Mouse (Mus musculus) embryo, embryonic 9.5 days (tissue): ENCODE measurements around the gene Zfp459.
A peak's percentile ranks its signal among the peaks of the same experiment; 100 is the strongest.
"Not testable (repeated sequence)": the region's sequence is repeated elsewhere in the genome, so short reads cannot be mapped to it uniquely, and the experiment has no call there.

Experiments used
- DNase-seq: peaks from one replicate; pipeline ENCODE4 v3.0.0-alpha.2; 2017; ENCODE audit errors: extremely low spot score

Gene Zfp459

DNA sequence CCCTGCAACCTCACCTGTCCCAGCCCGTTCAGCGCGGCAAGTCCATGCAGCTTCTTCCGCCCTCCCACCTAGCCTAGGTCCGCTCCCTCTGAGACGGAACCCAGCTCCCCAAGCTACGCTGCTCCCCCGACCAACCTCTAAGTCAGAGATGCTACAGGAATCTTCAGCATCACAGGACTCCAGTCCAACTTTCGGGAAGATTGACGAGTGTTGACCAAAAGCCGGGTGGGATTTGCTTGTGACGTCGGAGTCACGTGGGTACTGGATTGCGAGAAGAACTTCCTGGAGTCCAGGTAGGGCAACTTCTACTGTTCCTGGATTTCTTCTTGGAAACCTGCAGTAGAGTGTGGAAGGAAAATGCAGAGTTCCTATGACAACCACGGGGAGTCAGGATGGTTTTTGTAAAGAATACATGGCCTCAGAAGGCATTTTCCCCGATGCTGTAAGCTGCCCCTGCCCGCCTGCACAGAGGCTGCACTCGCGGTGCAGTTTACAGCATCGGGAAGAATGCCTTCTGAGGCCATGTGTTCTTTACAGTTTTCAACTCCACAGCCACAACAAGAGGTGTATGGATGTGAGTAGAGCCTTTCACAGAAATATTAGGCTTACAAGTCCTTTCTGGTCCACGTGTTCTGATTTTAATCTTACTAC is at the start of gene Zfp459:
Gene Zfp459, minus strand, starts transcription at position 212 of the 651 bp plus-strand sequence.
- peak; percentile 78 for DNase-seq

DNA sequence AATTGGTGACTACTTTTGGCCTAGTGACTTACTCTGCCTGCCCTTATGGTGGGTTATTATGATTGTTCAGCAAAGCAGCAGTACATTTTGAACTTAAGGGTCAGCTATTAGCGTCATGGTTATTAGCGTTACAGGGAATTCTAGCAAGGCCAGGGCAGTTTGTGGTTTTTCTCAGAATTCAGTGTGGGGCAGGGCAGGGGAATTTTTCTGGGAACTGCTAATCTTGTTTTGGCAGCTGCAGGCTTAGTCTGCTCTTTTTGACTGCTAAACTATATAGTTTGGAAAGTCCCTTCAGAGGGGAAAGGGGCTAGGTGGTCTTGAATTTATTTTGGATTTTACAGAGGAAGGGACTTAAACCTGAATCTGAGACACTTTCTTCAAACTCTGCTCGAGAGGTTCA is 48.1 kb upstream of the Zfp459 start:
- no peak for DNase-seq

- not testable (repeated sequence) for DNase-seq
Measured at GRCm38 (mm10) chr13:67463506-67464185, 42.4 kb upstream of the Zfp459 start.

- no peak for DNase-seq
Measured at GRCm38 (mm10) chr13:67452021-67452309, 30.7 kb upstream of the Zfp459 start.

- DNase-seq = peak; percentile 81
Measured at GRCm38 (mm10) chr13:67451172-67452020, 30.2 kb upstream of the Zfp459 start, which contains the start of gene Zfp874a. Zfp874a (minus strand) TSS chr13:67451624.

DNA sequence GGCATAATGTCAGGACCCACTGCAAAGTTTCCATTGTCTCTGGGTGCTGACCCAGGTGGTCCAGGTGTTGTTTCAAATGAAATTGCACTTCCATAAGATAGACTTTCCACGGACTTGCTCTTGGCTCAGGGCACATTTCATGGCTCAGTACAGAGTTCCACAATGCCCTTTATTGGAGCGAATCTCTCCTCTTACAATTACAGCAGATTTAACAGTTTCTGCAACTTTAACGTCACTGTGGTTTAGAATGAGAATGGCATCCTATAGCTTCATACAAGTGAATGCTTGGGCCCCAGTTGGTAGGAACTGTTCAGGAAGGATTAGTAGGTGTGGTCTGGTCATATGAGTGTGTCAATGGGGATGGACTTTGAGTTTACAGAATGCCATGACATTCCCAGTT is 15.9 kb upstream of the Zfp459 start:
- DNase-seq = not testable (repeated sequence)

- no peak for DNase-seq
Measured at GRCm38 (mm10) chr13:67428116-67428515, 6.9 kb upstream of the Zfp459 start.

DNA sequence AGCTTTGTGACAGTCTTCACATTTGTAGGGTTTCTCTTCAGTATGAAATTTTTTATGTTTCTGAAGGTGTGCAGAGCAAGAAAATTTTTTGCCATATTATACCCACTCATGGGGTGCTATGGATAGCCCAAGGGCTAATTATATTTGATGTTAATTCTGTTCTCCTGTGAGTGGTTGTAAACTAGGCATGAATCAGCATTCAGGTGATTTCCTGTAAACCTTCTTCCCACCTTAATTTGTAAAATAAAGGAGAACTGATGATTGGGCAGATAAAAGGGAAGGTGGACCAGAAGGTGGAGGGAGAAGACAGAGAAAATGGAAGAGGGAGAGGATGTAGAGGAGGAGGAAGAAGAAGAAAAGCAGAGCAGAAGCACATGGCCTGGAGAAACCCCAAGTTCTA is 4.5 kb upstream of the Zfp459 start:
- not testable (repeated sequence) for DNase-seq

DNA sequence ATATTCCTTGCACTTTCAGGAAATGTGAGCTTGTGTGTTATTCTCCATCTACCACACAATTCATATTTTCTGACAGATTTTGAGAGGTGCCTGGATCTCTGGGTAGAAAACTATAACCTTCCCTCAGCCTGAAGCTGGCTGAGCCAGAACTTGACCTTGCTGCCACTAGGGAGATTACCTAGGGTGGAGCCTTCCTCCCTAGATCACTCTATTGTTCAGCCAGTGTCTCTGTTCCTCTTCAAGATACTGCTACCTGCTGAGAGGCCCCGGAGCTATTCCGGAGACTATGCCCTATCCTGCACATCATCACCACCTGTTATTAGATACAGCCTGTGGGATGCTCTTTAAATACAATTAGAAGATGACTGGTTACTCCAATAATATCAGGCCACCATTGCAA is 1.3 kb upstream of the Zfp459 start:
- DNase-seq = not testable (repeated sequence)

DNA sequence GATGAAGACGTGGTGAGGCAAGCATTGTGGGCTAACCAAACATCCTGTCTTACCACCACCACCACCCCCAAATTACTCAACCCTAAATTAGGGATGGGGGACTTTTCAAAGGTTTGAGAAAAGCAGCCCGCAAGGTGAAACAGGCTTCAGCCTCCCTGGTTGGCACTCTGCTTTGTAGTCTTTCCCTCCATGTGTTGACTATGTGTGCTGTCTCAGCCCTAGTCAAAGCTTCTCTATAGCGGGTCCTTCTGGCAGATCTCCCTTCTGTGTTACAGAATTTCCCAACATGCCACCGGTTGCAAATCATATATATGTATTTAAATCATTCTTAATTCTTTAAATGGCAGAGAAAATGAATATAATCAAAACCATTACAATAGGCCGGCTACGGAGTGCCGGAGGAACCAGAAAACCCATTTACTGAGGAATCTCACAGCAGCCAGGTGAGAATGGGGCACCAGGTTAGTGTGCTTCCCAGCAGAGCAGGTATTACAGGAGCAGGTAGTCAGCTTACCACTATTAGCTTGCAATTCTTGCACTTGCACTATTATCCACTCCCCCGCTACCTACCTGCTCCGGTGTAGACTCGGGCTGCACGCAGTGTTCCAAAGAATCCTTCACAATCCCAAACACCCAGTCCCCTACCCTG is 536 bp downstream of the Zfp459 start:
- DNase-seq = no peak

GRCm38 (mm10) chr13:67416811-67417210 is 4.4 kb downstream of the Zfp459 start:
- DNase-seq = no peak

GRCm38 (mm10) chr13:67415759-67416158 is 5.5 kb downstream of the Zfp459 start:
- no peak for DNase-seq

GRCm38 (mm10) chr13:67413634-67414033 is 7.6 kb downstream of the Zfp459 start:
- DNase-seq = not testable (repeated sequence)

DNA sequence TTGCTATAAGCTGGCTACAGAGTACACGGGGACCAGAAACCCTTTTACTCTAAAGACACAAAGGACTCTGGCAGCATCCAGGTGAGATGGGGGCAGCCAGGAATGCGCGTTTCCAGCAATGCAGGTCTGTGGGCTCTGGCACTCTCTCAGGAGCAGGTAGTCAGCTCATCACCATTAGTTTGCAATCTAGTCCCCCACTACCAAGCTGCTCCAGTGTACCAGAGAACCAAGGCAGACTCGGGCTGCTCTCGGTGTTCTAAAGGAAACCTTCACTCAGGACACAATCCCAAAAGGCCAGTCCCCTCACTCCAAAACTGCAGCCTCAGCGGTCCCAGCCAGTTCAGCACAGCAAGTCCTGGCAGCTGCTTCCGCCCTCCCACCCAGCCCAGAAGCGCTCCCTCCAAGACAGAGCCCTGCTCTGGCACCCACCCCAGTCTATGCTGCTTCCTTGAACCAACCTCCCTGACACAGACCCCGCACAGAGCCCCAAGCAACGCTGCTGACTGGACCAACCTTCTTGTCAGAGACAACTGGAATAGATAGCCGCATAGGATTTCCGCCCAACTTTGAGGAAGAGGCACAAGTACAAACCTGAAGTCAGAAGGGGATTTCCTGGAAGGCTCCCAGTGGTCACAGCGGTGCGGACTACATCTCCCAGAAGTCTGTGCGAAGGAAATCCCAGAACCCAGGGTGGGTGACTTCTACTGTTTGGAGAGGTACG is 21.9 kb downstream of the Zfp459 start, which contains the start of gene Zfp429:
Gene Zfp429, minus strand, starts transcription at position 637 of the 721 bp plus-strand sequence.
- peak; percentile 74 for DNase-seq

- DNase-seq = not testable (repeated sequence)
Measured at GRCm38 (mm10) chr13:67376255-67376654, 45.0 kb downstream of the Zfp459 start.

DNA sequence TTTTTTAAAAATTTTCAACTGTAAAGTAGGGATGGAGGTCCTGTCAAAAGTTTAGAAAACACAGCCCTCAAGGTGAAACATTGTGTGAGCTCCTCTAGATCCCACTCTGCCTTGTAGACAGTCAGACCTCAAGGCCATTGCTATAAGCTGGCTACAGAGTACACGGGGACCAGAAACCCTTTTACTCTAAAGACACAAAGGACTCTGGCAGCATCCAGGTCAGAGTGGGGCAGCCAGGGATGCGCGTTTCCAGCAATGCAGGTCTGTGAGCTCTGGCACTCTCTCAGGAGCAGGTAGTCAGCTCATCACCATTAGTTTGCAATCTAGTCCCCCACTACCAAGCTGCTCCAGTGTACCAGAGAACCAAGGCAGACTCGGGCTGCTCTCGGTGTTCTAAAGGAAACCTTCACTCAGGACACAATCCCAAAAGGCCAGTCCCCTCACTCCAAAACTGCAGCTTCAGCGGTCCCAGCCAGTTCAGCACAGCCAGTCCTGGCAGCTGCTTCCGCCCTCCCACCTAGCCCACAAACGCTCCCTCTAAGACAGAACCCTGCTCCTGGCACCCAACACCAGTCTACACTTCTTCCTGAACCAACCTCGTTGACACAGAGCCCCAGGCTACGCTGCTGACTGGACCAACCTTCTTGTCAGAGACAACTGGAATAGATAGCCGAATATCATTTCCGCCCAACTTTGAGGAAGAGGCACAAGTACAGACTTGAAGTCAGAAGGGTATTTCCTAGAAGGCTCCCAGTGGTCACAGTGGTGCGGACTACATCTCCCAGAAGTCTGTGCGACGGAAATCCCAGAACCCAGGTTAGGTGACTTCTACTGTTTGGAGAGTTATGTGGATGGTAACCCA is 45.9 kb downstream of the Zfp459 start, which contains the start of the genes Gm28041 and Zfp456:
Gene Gm28041, minus strand, starts transcription at position 684 of the 862 bp plus-strand sequence.
Gene Zfp456, minus strand, starts transcription at position 761 of the 862 bp plus-strand sequence.
- DNase-seq = peak; percentile 72

GRCm38 (mm10) chr13:67360131-67360744 is 61.0 kb downstream of the Zfp459 start, which contains the start of the genes Gm28044 and Zfp953:
Gm28044 (minus strand) TSS chr13:67360536.
Zfp953 (minus strand) TSS chr13:67360605.
- peak; percentile 87 for DNase-seq
